Mouse (Mus musculus) testis, adult 2 months (tissue): ENCODE measurements around the gene Nedd9.

ENCODE experiments used
- CTCF ChIP-seq: fragments of 200-500 bp; IDR thresholded peaks from 2 replicates; pipeline ENCODE4 v1.5.1; 2012; ENCODE audit warnings: low read depth, mild to moderate bottlenecking, inconsistent platforms, low read length, moderate library complexity; ENCODE audit not compliant: control insufficient read depth, insufficient read depth, insufficient replicate concordance
- POLR2A ChIP-seq: fragments of 200-500 bp; IDR thresholded peaks from 2 replicates; pipeline ENCODE4 v1.6.1; 2012; ENCODE audit warnings: low read depth, mild to moderate bottlenecking, inconsistent platforms, low read length, moderate library complexity; ENCODE audit not compliant: control insufficient read depth

DNA sequence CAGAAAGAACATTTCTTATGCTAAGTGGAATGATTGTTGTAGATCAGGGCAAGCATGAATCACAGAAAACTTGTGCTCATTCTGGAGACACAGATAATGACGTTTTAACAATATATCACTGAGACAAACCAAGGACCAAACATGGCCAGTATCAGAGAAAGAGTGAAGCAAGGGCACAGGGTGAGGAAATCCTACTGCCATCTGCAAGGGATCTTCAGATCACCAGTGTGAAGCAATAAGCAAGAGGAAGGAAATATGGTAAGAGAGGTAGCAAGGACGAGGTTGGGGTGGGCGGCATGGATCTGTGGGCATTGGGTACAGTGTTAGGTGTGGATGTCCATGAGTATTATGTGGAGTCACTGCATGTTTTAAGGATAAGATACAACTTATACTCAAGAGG lies 13.6 kb upstream of the Nedd9 start:
- TF ChIP-seq CTCF (no peak), POLR2A (no peak)
